Mouse (Mus musculus) olfactory bulb, adult 2 months (tissue): Measurements from ENCODE around the gene Wnk1. TPM values are rescaled to one million over a fixed set of nuclear protein-coding genes. Genes with fewer than 3 reads are reported as not detected.

Source experiments
- H3K27ac ChIP-seq: fragments of 200-500 bp; 2 replicates; pipeline ENCODE4 v1.5.1; 2012; ENCODE audit warnings: low read depth, low read length; ENCODE audit not compliant: insufficient read depth
- H3K4me1 ChIP-seq: fragments of 200-500 bp; 2 replicates; pipeline ENCODE4 v1.6.1; 2012; ENCODE audit warnings: low read length; ENCODE audit not compliant: control insufficient read depth, insufficient read depth
- H3K4me3 ChIP-seq: fragments of 200-500 bp; 2 replicates; pipeline ENCODE4 v1.5.1; 2012; ENCODE audit warnings: mild to moderate bottlenecking, low read depth, low read length, moderate library complexity; ENCODE audit not compliant: insufficient read depth
- CTCF ChIP-seq: fragments of 200-500 bp; IDR thresholded peaks from 2 replicates; pipeline ENCODE4 v1.5.1; 2012; ENCODE audit warnings: low read depth, mild to moderate bottlenecking, low read length, moderate library complexity; ENCODE audit not compliant: insufficient read depth
- POLR2A ChIP-seq: fragments of 200-500 bp; IDR thresholded peaks from 2 replicates; pipeline ENCODE4 v1.6.1; 2012; ENCODE audit warnings: mild to moderate bottlenecking, low read depth, low read length, moderate library complexity; ENCODE audit not compliant: insufficient read depth
- WGBS: fragments of 180-500 bp; shearing (Covaris S2); methylation state at CpG from one replicate; pipeline ENCODE4 v1.1.7; 2018; 5-methylcytosine and 5-hydroxymethylcytosine counted together
- polyA plus RNA-seq: library from polyadenylated mRNA; stranded (reverse); fragments of >200 nt; gene quantifications from 2 replicates; pipeline ENCODE4 v1.2.4, GENCODE M21; 2012; ENCODE audit warnings: low replicate concordance; ENCODE audit not compliant: missing spikeins, insufficient read depth, insufficient read length

Gene Wnk1
- polyA plus RNA-seq, 1 experiment, result 357 TPM

DNA sequence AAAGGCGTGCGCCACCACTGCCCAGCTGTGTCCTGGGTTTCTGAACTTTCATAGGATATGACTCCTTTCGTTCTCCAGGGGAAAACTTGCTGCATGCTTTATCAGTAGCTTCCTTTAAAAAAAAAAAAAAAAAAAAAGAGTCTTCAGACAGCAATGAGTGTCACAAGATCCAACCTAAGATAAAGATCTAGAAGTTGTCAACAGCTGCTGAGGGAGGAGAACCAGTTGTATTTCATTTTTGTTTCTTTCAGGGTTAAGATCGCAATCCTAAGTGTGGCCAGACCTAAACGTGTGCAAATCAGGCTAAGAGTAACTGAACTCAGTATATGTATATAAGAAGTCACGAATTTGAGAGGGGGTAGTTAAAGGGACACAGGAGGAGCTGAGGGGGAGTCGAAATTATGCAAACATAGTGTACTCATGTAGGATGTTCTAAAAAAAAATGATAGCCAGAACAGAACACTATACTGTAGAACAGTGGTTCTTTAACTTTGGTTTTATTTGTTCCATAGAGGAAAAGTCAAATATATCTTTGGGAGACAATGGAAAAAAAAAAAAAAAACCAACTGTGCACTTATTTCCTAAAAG, 9.3 kb upstream of the Wnk1 start:
- no peaks in the 10 kb centered on the region for H3K4me1 ChIP-seq
- no peak overlapping the region for H3K4me3 ChIP-seq
- 89% methylated on average over 7 of the region's 7 CpGs for WGBS
- no peak overlapping the region for H3K27ac ChIP-seq
- no peak for TF ChIP-seq CTCF
- no peak for TF ChIP-seq POLR2A

DNA sequence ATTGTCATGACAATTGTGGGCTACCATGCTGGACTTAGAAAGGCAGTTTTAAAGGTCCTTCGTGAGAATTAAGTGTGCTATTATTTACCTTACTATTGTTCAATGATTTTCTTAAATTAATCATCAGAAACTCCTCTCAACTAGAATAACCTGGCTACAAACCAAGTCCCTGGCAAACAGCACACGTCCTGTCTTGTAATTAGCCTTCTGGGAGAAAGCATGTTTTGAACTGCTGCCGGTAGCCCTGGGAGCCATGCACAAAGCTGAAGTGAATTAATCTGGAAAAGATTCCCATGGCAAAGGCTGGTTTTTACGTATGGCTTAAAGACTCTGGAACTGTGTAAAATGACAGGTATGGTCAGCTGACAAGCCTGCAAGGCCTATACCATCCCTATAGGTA, 6.9 kb upstream of the Wnk1 start:
- Histone ChIP-seq H3K4me1 (no peaks in the 10 kb centered on the region), H3K27ac (no peak overlapping the region), H3K4me3 (no peak overlapping the region)
- 43% methylated on average over 4 of the region's 4 CpGs for WGBS
- TF ChIP-seq POLR2A (no peak), CTCF (no peak)

- Histone ChIP-seq H3K27ac (no peak overlapping the region), H3K4me1 (no peaks in the 10 kb centered on the region), H3K4me3 (no peak overlapping the region)
- TF ChIP-seq POLR2A, result no peak
- no peak for TF ChIP-seq CTCF
- WGBS, result 86% methylated on average over 1 of the region's 1 CpGs
Measured at GRCm38 (mm10) chr6:120042632-120043220, 4.3 kb upstream of the Wnk1 start.

- Histone ChIP-seq H3K4me3 (no peak overlapping the region), H3K27ac (no peak overlapping the region), H3K4me1 (no peaks in the 10 kb centered on the region)
- WGBS, result 78% methylated on average over 4 of the region's 4 CpGs
- TF ChIP-seq CTCF, result no peak
- TF ChIP-seq POLR2A, result no peak
Measured at GRCm38 (mm10) chr6:120040557-120040857, 2.0 kb upstream of the Wnk1 start.

DNA sequence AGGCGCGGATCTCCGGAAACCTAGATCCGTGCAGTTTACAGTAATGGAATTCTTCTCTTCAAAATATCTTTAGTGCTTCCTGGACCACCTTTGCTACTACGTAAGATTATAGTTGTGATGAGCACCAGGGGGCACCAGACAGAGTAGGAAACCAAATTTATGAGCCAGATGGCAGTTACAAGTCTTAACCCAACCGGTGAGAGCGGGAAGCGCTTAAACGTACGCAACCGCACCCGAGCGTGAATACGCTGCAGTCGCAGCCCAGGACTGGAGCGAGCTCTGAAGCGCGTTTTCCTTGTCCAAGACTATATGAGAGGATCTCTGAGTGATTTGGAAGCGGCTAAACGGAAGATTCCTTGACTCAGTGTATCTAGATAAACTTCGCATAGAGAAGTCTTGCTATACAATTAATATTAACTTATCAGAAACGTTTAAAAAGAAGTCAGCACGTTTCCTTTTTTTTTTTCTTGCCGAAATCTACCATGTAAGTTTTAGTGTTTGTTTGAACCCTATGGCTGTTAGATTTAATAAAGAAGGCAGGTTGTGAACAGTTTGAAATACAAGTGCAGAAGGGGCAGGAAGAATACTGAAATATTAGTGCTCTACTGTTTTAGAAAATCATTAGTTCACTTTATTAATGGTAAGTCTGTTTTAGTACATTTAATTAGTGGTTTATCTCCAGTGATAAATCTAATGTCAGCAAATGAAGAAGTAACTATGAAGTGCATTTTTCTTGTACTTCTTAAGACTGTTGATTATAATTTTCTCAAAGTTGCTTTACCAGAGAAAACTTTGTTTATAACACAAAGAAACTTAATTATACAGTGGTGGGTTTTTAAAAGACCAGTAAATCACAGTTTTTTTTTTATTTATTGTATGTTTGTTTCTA, 1.4 kb upstream of the Wnk1 start:
- no peak overlapping the region for H3K27ac ChIP-seq
- WGBS, result 1% methylated on average over 24 of the region's 24 CpGs
- TF ChIP-seq POLR2A, result no peak
- TF ChIP-seq CTCF, result no peak
- peak overlapping the region; percentile 32 for H3K4me3 ChIP-seq
- no peaks in the 10 kb centered on the region for H3K4me1 ChIP-seq

- Histone ChIP-seq H3K4me1 (no peaks in the 10 kb centered on the region), H3K4me3 (peak overlapping the region; percentile 44), H3K27ac (0 out of 2 replicates have a peak overlapping the region, but pooled peaks have one; percentile 37)
- WGBS, result under 1% methylated on average over 9 of the region's 9 CpGs
- TF ChIP-seq CTCF, result no peak
- TF ChIP-seq POLR2A, result no peak
Measured at GRCm38 (mm10) chr6:120039256-120039563, 738 bp upstream of the Wnk1 start.

- H3K4me1 ChIP-seq, result no peaks in the 10 kb centered on the region
- TF ChIP-seq CTCF, result no peak
- peak overlapping the region; percentile 69 for H3K27ac ChIP-seq
- 1% methylated on average over 63 of the region's 85 CpGs for WGBS
- H3K4me3 ChIP-seq, result peak overlapping the region; percentile 88
Measured at GRCm38 (mm10) chr6:120037636-120038365, 671 bp downstream of the Wnk1 start.

DNA sequence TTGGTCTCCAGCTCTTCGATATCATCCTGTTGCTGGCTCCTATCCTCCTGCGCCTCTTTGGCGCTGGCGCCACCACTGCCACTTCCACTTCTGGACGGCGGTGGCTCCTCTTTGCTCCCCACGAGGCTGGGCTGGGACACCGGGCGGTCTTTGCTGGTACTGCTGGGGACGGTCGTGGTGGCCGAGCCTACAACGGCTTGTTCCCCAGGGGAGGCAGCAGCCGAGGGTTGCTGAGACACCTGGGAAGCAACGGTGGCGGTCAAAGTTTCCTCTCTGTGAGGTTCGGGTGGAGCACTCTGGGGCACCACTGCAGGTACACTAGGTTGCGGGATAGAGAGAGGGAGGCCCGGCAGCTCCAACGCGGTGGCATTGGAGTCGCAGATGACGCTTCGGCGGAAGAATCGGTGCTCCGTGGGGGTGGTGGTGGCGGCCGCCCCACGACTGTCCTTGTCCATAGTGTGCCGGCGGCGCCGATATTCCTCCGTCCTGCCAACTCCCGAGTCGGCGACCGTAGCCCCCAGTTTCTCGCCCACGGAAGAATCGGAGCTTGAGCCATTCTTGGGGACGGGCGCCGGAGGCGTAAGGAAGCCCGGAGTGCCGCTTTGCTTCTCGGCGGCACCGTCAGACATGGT, 1.4 kb downstream of the Wnk1 start:
- TF ChIP-seq POLR2A (0 out of 2 replicates have a peak, but pooled peaks have one; percentile 15), CTCF (peak; percentile 51; the same call in 1 of the 2 replicates)
- Histone ChIP-seq H3K4me1 (no peaks in the 10 kb centered on the region), H3K4me3 (peak overlapping the region; percentile 88), H3K27ac (peak overlapping the region; percentile 69)
- under 1% methylated on average over 51 of the region's 51 CpGs for WGBS

DNA sequence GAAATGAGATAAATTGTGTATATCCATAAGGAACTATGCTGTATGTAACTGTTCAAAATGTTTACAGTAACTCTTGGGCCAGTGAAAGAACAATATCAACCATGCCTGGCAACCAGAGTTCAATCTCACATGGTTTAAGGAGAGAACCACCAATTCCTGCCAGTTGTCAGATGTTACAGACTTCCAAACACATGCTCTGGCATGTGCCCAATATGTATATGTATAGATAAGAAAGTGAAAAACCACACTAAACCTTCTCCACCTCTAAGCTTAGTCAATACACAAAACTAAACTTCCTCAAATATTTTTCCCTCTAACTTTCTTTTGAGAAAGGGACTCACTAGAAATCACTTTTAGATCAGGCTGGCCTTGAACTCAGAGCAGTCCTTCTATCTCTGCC, 13.9 kb downstream of the Wnk1 start:
- no peak for TF ChIP-seq CTCF
- TF ChIP-seq POLR2A, result no peak
- H3K4me1 ChIP-seq, result no peaks in the 10 kb centered on the region
- no peak overlapping the region for H3K27ac ChIP-seq
- no peak overlapping the region for H3K4me3 ChIP-seq
